Mouse (Mus musculus): ENCODE data around the gene Cracr2b.

- TF ChIP-seq CTCF (IDR thresholded peaks at IDR 0.05; ENCODE audit: borderline replicate concordance, extremely low read depth, insufficient read depth, insufficient read length) (no peak), POLR2A (IDR thresholded peaks at IDR 0.05; ENCODE audit: borderline replicate concordance, extremely low read depth, insufficient read depth, insufficient read length, poor library complexity, severe bottlenecking) (no peak)
These were observed 13.3 kb downstream of the Cracr2b start for GRCm38 (mm10) chr7:141474160-141474559.

Measured in brain, embryonic 14.5 days (tissue).